Mouse (Mus musculus): ENCODE data around the gene Chrne.

GRCm38 (mm10) chr11:70652884-70653344 is 33.9 kb upstream of the Chrne start:
- TF ChIP-seq CTCF (conservative IDR thresholded peaks at IDR 0.05; ENCODE audit: low read length) (no peak), NANOG (IDR thresholded peaks at IDR 0.05; ENCODE audit: borderline replicate concordance, low read length) (no peak), POU5F1 (IDR thresholded peaks at IDR 0.05; ENCODE audit: borderline replicate concordance, low read length) (no peak)

All from E14TG2a.4 (cell line).